Mouse (Mus musculus) kidney, postnatal 10 days (tissue): Measurements from ENCODE around the gene Neo1.

Experiments used
- DNase-seq: peaks from one replicate; pipeline ENCODE4 v3.0.0; 2021; ENCODE audit warnings: mixed read lengths

Gene Neo1

GRCm38 (mm10) chr9:58859080-58859635 is 177.1 kb downstream of the Neo1 start:
- DNase-seq = peak; percentile 21

DNA sequence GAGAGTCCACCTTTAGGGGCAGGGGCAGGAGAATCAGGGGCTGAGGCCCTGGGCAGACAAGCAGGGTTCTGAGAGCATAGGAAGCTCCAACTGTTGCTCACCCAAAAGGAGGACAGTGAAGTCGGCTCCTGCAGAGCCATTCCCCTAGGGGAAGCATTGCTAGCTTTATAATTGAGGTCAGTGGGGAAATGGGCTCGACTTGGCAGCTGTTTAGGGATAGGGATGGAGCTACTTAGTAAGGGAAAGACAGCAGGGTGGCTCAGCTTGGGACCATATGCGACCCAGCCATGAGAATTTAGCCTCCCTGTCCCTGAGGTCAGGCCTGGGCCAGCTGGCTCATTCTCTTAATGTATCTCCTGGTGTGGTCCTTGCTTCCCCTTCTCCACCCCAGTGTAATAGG is 181.3 kb downstream of the Neo1 start:
- no peak for DNase-seq

- no peak for DNase-seq
Observed at GRCm38 (mm10) chr9:58849576-58850315, 186.5 kb downstream of the Neo1 start.

DNA sequence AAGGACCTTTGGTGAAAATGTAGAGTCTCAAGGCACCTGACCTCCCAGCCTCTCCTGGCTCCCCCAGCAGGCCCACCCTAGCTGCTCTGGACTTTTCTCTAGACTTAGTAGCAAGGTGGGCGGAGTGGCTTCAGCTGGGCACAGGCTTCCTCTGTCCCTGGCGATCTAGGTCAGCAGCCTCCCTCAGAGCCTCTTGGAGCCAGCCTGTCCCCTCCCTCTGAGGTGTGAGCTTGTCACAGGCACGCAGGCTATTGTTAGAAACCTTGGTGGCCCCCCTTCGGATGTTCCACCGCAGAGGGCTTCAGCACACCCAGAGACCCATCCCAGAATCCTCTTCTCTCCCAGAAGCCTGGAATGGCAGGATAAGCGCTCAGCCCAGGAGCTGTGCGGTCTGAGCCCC is 188.6 kb downstream of the Neo1 start:
- no peak for DNase-seq

DNA sequence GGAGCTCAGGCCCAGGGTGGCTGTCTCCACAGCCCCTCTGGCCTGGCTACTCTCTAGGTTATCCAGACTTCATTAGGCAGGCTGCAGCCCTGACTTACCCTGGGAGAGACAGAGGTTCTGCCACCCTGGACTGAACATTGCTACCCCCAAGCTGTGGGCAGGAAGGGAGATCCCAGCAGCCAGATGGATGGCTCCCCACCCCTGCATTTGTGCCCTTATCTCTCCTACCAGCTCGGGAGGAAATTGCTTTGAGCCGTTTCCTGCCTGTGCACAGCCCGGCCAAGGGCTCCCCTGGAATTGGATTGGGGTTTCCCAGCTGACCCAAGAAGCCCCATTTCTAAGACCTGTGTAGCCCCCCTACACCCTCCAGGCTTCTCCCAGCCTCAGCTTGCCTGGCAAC is 189.2 kb downstream of the Neo1 start:
- no peak for DNase-seq

DNA sequence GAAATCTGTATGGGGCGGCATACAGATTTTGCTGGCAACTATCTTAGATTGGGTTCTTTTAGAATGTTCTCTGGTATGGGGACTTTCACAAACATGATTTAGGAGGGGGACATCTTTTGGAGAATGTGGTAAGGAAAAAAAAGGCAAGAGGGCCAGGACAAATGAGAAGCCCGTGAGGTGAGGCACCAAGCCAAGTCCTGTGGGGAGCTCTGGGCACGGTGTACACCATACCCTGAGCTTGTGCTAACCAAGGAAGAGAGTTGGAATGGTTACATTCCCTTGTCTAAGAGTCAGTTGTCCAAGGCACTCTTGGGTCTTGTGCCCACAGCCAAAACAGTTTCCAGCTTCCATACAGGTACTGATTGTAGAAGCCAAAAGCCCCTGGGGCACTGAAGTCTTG is 191.6 kb downstream of the Neo1 start:
- no peak for DNase-seq

DNA sequence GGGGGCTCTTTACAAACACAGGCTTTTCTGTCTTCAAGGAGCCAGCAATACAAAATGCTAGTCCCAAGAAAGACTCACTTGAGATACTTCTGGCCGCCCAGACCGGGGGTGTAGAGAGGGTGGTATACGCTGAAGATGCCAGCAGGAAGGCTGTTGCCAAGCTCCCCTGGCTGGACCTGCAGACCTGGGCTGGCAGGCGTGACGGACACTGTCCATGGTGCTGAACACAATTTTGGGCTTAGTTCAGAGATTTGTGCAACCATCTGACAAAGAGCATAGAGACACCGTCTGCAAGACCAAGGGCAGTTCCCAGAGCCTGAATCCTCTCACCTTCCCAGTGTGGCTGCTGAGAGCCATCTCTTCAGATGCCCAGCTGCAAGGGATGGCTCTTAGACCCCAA is 194.6 kb downstream of the Neo1 start:
- DNase-seq = peak; percentile 86

DNA sequence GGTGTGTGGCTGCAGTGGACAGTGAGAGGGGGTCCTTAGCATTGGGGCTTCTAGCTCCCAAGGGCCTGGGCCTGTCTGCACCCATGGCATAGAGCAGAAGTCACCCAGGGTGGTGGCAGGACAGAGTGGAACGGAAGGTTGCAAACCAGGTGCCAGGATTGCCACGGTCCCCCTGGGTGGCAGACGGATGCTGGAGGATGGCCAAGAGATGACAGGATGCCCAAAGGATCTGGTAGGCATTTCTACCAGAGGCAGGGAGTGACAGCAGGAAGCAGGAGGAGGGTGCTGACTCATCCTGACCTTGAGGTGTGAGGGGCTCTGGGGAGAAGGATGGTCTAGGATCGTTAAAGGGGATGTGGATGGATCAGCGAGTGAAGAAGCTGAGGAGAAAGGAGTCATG is 197.7 kb downstream of the Neo1 start:
- DNase-seq = no peak

DNA sequence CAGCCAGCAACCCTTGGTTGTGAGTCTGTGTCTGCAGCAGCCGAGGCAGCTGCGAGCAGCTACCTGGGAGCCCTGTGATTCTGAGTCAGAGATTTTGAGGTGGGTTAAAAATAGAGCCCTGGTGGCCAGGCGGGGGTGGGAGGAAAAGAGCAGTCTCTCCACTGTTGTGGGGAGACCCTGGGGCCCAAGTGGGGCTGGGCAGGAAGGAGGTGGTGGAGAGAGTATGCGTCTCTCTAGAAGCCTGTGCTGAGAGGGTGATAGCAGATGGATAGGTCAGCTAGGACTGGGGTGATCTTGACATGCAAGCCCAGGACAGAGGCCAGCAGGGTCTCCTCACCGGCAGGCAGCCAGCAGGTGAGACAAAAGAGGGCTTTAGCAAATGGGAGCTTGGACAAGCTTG is 199.1 kb downstream of the Neo1 start:
- DNase-seq = no peak

- peak; percentile 56 for DNase-seq
Observed at GRCm38 (mm10) chr9:58832939-58833338, 203.3 kb downstream of the Neo1 start.

DNA sequence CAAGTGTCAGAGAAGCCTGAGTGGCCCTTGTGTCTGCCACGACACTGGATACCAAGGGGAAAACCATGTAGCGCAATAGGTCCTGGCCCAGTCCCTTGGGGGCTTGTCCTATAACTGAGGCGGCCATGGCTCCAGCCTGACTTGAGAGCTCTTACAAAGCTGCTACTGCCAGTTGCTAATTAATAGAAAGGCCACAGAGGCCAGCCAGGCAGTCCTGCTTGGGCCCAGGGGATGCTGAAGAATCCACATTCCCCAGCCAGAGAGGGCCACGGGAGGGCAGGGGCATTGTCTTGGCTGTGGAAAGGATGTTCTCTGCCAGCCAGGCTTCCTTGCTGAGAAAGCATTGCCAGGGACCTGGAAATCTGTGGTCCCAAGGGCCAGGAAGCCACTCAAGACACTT is 206.6 kb downstream of the Neo1 start:
- DNase-seq = no peak
